Mouse (Mus musculus): ENCODE measurements around the gene Bicd1. TPM values are rescaled to one million over a fixed set of nuclear protein-coding genes. Genes with fewer than 3 reads are reported as not detected.

The Bicd1 gene
- total RNA-seq, 2 experiments from 2014 or later, result 5.0 to 5.2 TPM

DNA sequence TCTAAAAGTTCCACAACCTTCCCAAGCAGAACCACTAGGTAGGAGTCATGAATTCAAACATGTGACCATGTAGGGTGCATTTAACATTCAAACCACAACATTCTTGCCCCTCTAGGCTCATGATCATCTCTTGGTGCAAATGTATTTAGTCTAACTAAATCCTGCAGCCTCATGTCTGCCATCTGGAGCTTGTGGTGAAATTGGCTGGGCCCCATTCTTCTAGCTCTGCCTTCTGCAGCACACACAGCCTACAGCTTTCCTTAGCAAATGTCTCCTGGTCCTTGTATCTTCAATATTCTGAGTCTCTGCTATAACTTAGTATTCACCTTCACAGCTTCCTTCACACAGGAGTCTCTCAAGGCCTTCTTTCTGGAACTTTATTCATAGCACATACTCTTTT, 87.2 kb downstream of the Bicd1 start:
- intact Hi-C loops (cut with DNase I), result no loop called here
- no peak for DNase-seq (ENCODE audit: low spot score)

DNA sequence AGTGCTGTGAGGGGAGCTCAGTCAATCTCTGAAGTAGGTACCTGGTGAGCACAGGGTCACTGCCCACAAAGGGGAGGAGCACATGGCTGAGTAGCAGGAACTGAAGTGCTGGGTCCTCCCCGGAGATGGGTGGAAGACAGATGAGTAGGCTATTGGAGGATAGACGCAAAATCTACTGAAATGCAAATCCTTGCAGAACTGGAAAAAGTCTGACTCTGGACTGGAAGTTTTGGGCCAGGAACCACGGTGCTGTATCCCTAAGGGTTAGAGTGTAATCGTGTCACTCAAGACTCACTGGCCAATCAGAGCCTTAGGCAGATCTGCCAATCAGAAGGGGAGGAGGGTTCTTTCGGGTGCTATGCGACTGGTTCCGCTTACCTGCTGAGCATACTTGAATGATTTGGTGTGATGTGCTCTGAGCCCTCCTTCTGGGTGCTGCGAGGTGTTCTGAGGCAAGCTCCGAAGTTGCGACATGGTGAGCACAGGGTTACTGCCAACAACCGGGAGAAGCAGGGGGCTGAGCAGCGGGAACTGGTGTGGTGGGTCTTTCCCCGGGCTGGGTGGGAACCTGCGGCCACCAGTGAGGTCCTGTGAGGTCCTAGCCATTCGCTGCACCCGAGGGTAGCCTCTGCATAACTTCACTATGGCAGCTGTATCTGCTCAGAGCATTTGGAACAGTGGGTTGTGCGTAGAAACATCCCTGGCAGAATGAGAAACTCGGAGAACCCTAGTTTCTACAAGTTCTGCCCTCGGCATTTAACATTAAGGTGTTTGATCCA, 157.2 kb downstream of the Bicd1 start:
- intact Hi-C loops (cut with DNase I), result no loop called here
- DNase-seq (ENCODE audit: low spot score), result no peak

- DNase-seq (ENCODE audit: low spot score), result no peak
- intact Hi-C loops (cut with DNase I), result no loop called here
These were observed 158.5 kb downstream of the Bicd1 start for GRCm38 (mm10) chr6:149567219-149567618.

DNA sequence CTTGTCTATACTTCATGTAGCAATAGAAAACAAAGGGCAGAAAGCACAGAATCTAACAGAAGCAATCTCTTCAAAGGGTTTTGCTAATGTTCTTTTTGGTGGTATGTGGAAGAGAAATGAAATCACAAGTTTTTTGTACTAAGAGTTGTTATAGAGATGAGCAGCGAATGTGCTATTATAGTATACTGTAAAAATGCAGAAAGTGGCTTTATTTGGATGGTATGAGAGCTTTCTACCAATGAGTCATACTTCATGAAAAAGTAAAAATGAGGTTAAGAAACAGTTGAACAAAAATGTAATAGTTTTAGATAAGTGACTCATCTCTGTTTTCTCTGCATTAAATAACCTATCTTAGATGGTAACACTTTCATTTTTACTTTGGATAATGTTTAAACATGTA, 165.6 kb downstream of the Bicd1 start:
- intact Hi-C loops (cut with DNase I), result no loop called here
- DNase-seq (ENCODE audit: low spot score), result no peak

GRCm38 (mm10) chr6:149580053-149580452, 171.4 kb downstream of the Bicd1 start:
- intact Hi-C loops (cut with DNase I), result no loop called here
- DNase-seq (ENCODE audit: low spot score), result no peak

DNA sequence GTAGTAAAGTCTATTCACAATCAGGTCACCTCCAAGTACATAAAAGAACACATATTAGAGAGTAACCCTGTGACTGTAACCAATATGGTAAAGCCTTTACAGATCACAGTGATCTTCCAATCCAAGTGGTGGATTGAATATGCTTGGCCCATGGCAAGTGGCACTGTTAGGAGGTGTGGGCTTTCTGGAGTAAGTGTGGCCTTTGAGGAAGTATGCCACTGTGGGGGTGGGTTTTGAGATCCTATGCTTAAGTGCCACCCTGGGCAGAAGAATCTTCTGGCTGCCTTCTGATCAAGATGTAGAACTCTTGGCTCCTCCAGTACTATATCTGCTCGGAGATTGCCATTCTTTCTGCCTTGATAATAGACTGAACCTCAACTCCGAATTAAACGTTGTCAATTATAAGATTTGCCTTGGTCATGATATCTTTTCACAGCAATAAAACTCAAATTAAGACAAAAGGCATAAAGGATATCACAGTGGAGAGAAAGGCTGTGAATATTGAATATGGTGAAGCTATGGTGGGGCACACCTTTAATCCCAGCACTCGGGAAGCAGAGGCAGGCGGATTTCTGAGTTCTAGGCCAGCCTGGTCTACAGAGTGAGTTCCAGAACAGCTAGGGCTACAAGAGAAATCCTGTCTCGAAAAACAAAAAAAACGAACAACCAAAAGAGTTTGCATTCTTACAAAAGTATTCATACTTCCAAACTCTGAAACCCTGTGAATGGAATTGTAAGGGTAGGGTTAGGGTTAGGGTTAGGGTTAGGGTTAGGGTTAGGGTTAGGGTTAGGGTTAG, 177.2 kb downstream of the Bicd1 start:
- no peak for DNase-seq (ENCODE audit: low spot score)
- intact Hi-C loops (cut with DNase I), result no loop called here

Small RNA genes within 50 kb of the gene (microRNA-seq; reads per million reads assigned to microRNA genes)
- not detected for gene Gm24307

Other genes starting within 250 kb of the Bicd1 start
- 10 to 100 TPM; 17.5 to 20.0 TPM for gene Amn1, start 220.2 kb upstream of the Bicd1 start, total RNA-seq (2021)
- 10 to 100 TPM; 19.5 to 20.3 TPM for gene Resf1, start 99.5 kb upstream of the Bicd1 start, total RNA-seq (2021)